Mouse (Mus musculus) lung, embryonic 16.5 days (tissue): ENCODE results near the gene Igtp. TPM values are rescaled to one million over a fixed set of nuclear protein-coding genes. Genes with fewer than 3 reads are reported as not detected.

Experiments
- ATAC-seq: fragments of 200-750 bp; cut with Nextera tagmentation; 2 replicates; pipeline ENCODE4 v1.8.0; 2017; ENCODE audit warnings: low read depth, mild to moderate bottlenecking, moderate library complexity
- H3K27ac ChIP-seq: fragments of 300-500 bp; sonication (generic); 2 replicates; pipeline ENCODE4 v1.5.1; 2014; ENCODE audit warnings: mild to moderate bottlenecking, control low read depth, low read length
- H3K27me3 ChIP-seq: fragments of 300-500 bp; sonication (generic); 2 replicates; pipeline ENCODE4 v1.6.1; 2014; ENCODE audit warnings: low read depth, low read length, mixed read lengths; ENCODE audit not compliant: control insufficient read depth, insufficient read depth
- H3K36me3 ChIP-seq: fragments of 300-500 bp; sonication (generic); 2 replicates; pipeline ENCODE4 v1.6.1; 2014; ENCODE audit warnings: low read length; ENCODE audit not compliant: control insufficient read depth, insufficient read depth
- H3K4me1 ChIP-seq: fragments of 300-500 bp; sonication (generic); replicated peaks from 2 replicates; pipeline ENCODE4 v1.6.1; 2014; ENCODE audit warnings: low read length, mixed read lengths; ENCODE audit not compliant: control insufficient read depth, insufficient read depth
- H3K4me2 ChIP-seq: fragments of 300-500 bp; sonication (generic); 2 replicates; pipeline ENCODE4 v1.6.1; 2014; ENCODE audit warnings: low read depth, low read length, control low read depth
- H3K4me3 ChIP-seq: fragments of 300-500 bp; sonication (generic); 2 replicates; pipeline ENCODE4 v1.5.1; 2014; ENCODE audit warnings: mild to moderate bottlenecking, low read length, control low read depth
- H3K9ac ChIP-seq: fragments of 300-500 bp; sonication (generic); 2 replicates; pipeline ENCODE4 v1.6.1; 2014; ENCODE audit warnings: low read length, control low read depth
- H3K9me3 ChIP-seq: fragments of 300-500 bp; sonication (generic); 2 replicates; pipeline ENCODE4 v1.6.1; 2016; ENCODE audit warnings: low read length; ENCODE audit not compliant: control insufficient read depth
- WGBS: fragments of 180-500 bp; shearing (Covaris S2); extraction: QIAGEN DNeasy Blood & Tissue Kit; methylation state at CpG from one replicate; pipeline ENCODE4 v1.1.7; 2014; 5-methylcytosine and 5-hydroxymethylcytosine counted together
- polyA plus RNA-seq: library from polyadenylated mRNA; unstranded; fragments of >200 nt; fragmentation: Nextera tagmentation; extraction: Ambion mirVana; gene quantifications from 2 replicates; pipeline ENCODE4 v1.2.1, GENCODE M21; 2015

Igtp gene
- polyA plus RNA-seq, 1 experiment from 2014 or later, result 4.7 TPM

DNA sequence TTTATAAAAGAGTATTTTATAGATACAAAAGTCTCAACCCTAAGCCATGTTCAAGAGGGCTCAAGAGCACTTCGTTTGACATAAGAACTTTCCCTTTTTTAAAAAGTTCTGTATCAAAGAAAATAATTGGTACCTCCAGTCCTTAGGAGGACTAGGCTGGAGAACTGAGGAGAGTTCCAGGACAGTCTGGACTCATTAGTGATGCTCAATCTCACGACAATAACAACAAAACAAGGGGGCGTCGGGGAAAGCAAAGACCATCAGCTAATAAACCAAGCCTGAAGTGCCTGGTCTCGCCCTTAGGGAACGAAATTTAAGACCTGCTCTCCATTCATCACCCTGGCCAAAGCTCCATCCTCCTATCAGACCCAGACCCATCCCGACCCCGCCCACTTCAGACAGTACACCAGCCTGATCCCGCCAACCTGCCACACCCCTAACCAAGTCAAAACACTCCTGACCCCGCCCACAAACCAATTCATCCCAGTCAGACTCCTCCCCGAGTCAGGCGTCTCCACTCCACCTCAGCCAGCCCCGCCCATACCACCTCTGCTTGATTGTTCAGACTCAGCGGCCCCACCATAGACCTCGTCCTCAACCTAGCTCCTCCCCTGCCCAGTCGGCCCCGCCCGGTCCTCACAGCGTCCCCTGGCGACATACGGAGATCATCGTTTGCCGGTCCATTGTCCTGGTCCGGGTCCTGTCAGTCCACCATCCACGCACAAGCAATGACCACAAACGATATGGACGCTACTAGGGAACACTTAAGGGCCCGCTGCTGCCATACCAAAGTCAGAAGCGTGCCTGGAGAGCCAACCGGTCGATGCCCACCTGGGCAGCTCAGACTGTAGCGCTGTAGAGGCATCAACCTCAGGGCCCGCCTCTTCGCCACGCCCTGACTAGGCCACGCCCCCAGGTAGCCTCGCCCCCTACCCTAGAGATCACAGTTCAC, 39.8 kb downstream of the Igtp start:
- Histone ChIP-seq H3K9ac (peak overlapping the region; percentile 29), H3K4me3 (peak overlapping the region; percentile 39), H3K4me1 (0 out of 2 replicates have a peak, but pooled peaks cover 3% of the 10 kb centered on the region), H3K27ac (no peak overlapping the region), H3K4me2 (peak overlapping the region; percentile 63), H3K36me3 (no peaks in the 10 kb centered on the region), H3K27me3 (no peaks in the 10 kb centered on the region), H3K9me3 (no peaks in the 10 kb centered on the region)
- ATAC-seq, result peak; percentile 88
- WGBS, result under 1% methylated on average over 37 of the region's 37 CpGs

DNA sequence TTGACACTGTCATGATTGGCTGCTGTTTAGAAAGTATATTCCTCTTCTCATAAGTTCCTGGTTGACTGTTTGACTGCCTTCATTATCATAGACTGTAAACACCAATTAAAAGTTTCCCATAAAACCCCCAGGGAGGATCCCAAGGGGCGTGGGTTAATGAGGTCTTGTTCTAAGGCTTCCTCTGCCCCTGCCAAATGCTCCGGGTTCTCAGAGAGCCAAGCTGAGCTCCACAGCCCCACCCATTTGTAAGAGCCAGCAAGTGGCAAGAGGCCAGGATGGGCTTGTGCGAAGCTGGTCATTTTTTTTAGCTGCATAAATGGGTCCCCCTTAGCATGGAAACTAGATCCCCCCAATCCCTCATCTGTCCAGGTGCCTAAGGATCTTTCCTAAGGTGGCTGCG, 47.9 kb downstream of the Igtp start:
- Histone ChIP-seq H3K27me3 (no peaks in the 10 kb centered on the region), H3K27ac (no peak overlapping the region), H3K4me3 (no peak overlapping the region), H3K4me1 (no peaks in the 10 kb centered on the region), H3K9ac (no peak overlapping the region), H3K36me3 (no peaks in the 10 kb centered on the region), H3K9me3 (peaks cover 3% of the 10 kb centered on the region; the same call in 1 of the 2 replicates), H3K4me2 (no peak overlapping the region)
- ATAC-seq, result no peak
- 40% methylated on average over 4 of the region's 4 CpGs for WGBS

DNA sequence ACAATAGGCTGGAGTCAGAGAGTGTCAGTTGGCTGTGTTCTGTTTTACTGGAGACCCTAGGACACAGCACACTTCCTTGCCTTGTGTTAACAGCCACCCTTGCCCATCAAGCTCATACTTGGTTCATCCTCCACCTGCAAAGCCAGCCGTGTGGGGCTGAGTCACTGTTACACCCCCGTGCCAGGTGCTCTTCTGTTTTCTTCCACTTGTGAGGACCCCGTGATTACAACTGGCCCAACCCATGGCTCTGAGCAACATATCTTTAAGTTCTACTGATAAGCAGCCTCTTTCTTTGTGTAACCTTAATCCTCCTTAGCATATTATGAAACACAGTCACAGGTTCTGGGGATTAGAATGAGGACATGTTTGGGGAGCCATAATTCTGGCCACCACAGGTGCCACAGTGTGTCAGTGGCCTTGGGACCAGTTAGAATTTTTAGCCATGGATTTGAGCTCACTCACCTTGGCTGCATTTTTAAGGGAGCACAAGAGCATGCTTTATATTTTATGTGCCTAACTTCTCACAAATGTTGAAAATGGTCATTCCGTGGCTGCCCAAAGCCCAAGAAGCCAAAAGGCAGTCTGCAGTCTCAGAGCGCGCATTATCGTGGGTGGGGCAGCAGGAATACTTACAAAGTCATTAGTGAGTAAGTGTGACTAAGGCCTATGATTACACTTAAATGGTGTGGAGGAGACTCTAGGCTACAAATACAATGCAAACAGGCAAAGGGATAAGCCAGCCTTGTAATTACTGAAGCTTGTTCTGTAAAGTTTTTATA, 50.0 kb downstream of the Igtp start:
- H3K9ac ChIP-seq, result no peak overlapping the region
- no peak for ATAC-seq
- H3K4me1 ChIP-seq, result no peaks in the 10 kb centered on the region
- peaks cover 3% of the 10 kb centered on the region; the same call in 1 of the 2 replicates for H3K9me3 ChIP-seq
- H3K36me3 ChIP-seq, result no peaks in the 10 kb centered on the region
- no peak overlapping the region for H3K4me2 ChIP-seq
- no peak overlapping the region for H3K4me3 ChIP-seq
- H3K27ac ChIP-seq, result no peak overlapping the region
- no peaks in the 10 kb centered on the region for H3K27me3 ChIP-seq
- 68% methylated on average over 7 of the region's 7 CpGs for WGBS

DNA sequence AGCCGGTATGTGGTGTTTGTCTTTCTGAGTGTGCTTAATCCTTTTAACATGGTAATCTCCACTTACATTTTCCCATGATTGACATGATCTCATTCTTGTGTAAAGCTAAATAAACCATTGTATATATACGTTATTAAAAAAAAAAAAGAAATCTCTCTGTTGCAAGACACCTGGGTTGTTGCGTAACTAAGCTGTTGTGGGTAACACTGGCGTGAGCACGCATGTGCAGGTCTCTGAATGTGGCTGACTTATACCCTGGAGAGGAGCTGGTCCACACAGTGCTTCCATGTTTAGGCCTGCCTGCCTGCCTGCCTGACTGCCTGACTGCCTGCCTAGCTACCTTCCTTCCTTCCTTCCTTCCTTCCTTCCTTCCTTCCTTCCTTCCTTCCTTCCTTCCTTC, 51.2 kb downstream of the Igtp start:
- no peaks in the 10 kb centered on the region for H3K36me3 ChIP-seq
- H3K9ac ChIP-seq, result no peak overlapping the region
- H3K4me1 ChIP-seq, result no peaks in the 10 kb centered on the region
- no peak for ATAC-seq
- H3K4me2 ChIP-seq, result no peak overlapping the region
- no peak overlapping the region for H3K4me3 ChIP-seq
- no peaks in the 10 kb centered on the region for H3K27me3 ChIP-seq
- H3K27ac ChIP-seq, result no peak overlapping the region
- H3K9me3 ChIP-seq, result peaks cover 3% of the 10 kb centered on the region; the same call in 1 of the 2 replicates
- WGBS, result 66% methylated on average over 5 of the region's 5 CpGs

DNA sequence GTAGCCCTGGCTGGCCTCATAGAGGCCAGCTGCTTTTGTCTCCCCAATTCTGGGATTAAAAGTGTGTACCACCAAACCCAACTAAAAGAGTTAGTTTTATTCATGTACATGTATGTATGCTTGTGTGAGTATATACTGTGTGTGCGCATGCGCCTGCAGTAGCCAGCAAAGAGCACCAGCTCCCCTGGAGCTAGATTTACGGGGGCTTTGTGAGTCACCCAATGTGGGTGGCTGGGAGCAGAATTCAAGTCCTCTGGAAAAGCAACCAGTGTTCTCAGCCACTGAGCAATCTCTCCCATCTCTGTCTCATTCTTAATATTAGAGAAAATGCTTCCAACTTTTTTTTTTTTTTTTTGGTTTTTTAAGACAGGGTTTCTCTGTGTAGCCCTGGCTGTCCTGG, 55.1 kb downstream of the Igtp start:
- no peaks in the 10 kb centered on the region for H3K36me3 ChIP-seq
- no peak overlapping the region for H3K9ac ChIP-seq
- no peak overlapping the region for H3K4me2 ChIP-seq
- H3K4me1 ChIP-seq, result no peaks in the 10 kb centered on the region
- 87% methylated on average over 3 of the region's 3 CpGs for WGBS
- no peak for ATAC-seq
- H3K4me3 ChIP-seq, result no peak overlapping the region
- H3K27me3 ChIP-seq, result no peaks in the 10 kb centered on the region
- H3K27ac ChIP-seq, result no peak overlapping the region
- no peaks in the 10 kb centered on the region for H3K9me3 ChIP-seq

Other genes starting within 250 kb of the Igtp start
- 15.3 and 16.3 TPM in 2 replicates for gene Larp1, start 190.5 kb upstream of the Igtp start, polyA plus RNA-seq
- not detected in 2 replicates for gene Gm12248, start 106.4 kb upstream of the Igtp start, polyA plus RNA-seq
- gene Cnot8, start 95.4 kb upstream of the Igtp start, polyA plus RNA-seq, result 87.2 and 98.8 TPM in 2 replicates
- gene Gemin5, start 31.0 kb upstream of the Igtp start, polyA plus RNA-seq, result 14.7 and 15.1 TPM in 2 replicates
- 108 and 109 TPM in 2 replicates for gene Mrpl22, start 27.9 kb upstream of the Igtp start, polyA plus RNA-seq
- gene Irgm2, start 62 bp downstream of the Igtp start, polyA plus RNA-seq, result 3.0 and 3.2 TPM in 2 replicates
- 0.10 TPM in 1 of 2 replicates, not detected in the other for gene 4930438A08Rik, start 75.2 kb downstream of the Igtp start, polyA plus RNA-seq
- gene Zfp692, start 107.5 kb downstream of the Igtp start, polyA plus RNA-seq, result 23.0 and 24.4 TPM in 2 replicates
- 35.4 and 37.6 TPM in 2 replicates for gene Zfp672, start 130.8 kb downstream of the Igtp start, polyA plus RNA-seq
- gene Sh3bp5l, start 131.2 kb downstream of the Igtp start, polyA plus RNA-seq, result 35.1 and 36.9 TPM in 2 replicates
- gene Lypd8, start 179.5 kb downstream of the Igtp start, polyA plus RNA-seq, result 0.33 TPM in 1 of 2 replicates, not detected in the other
- not detected in 2 replicates for gene 1810065E05Rik, start 221.6 kb downstream of the Igtp start, polyA plus RNA-seq
- not detected in 2 replicates for gene Gm12253, start 233.0 kb downstream of the Igtp start, polyA plus RNA-seq